ENCODE assay signal across 8 mouse cellular contexts in genomic region chrX:36329040-36329649, GRCm38 (mm10). TPM values are rescaled to one million over a fixed set of nuclear protein-coding genes. Genes with fewer than 3 reads are reported as not detected.
DNase-seq lines count a peak whose midpoint lies in the region; ATAC-seq and TF ChIP-seq lines count a peak whose summit lies in the region.

No protein-coding gene starts in this region.

- H3K27ac ChIP-seq in forebrain, embryonic 13.5 days, result no peak overlapping the region
- no peak overlapping the region for H3K27ac ChIP-seq in liver, embryonic 12.5 days
- no peak overlapping the region for H3K27ac ChIP-seq in neural tube, embryonic 12.5 days

- H3K36me3 ChIP-seq in forebrain, embryonic 13.5 days (ENCODE audit: poor library complexity, severe bottlenecking), result no peaks in the 10 kb centered on the region
- no peaks in the 10 kb centered on the region for H3K36me3 ChIP-seq in liver, embryonic 12.5 days
- H3K36me3 ChIP-seq in neural tube, embryonic 12.5 days, result no peaks in the 10 kb centered on the region

- H3K4me2 ChIP-seq in forebrain, embryonic 13.5 days, result peak overlapping the region; percentile 74
- peak overlapping the region; percentile 59 for H3K4me2 ChIP-seq in liver, embryonic 12.5 days
- H3K4me2 ChIP-seq in neural tube, embryonic 12.5 days (replicated peaks), result peak overlapping the region; percentile 83

- no peaks in the 10 kb centered on the region for H3K9me3 ChIP-seq in forebrain, embryonic 13.5 days (replicated peaks)
- H3K9me3 ChIP-seq in liver, embryonic 12.5 days (replicated peaks), result no peaks in the 10 kb centered on the region
- no peaks in the 10 kb centered on the region for H3K9me3 ChIP-seq in neural tube, embryonic 12.5 days

- DNase-seq in right cerebral cortex, postnatal 14 days, result peak; percentile 5
- DNase-seq in right cerebral cortex, adult 2 months (ENCODE audit: low spot score in 2 of 2), result no peak
- peak; percentile 21 for DNase-seq in brain, embryonic 14.5 days (ENCODE audit: low read depth)
- DNase-seq in induced T-regulatory cell, adult 2 months (ENCODE audit: low read depth), result peak; percentile 10
- DNase-seq in frontal cortex, postnatal 25 days (ENCODE audit: low spot score in 2 of 2), result no peak

- H3K9ac ChIP-seq in forebrain, embryonic 13.5 days, result peak overlapping the region; percentile 60
- no peak overlapping the region for H3K9ac ChIP-seq in liver, embryonic 12.5 days
- H3K9ac ChIP-seq in neural tube, embryonic 12.5 days, result peak overlapping the region; percentile 42

- no peaks in the 10 kb centered on the region for H3K27me3 ChIP-seq in forebrain, embryonic 13.5 days
- peaks cover 62% of the 10 kb centered on the region for H3K27me3 ChIP-seq in liver, embryonic 12.5 days (replicated peaks)
- H3K27me3 ChIP-seq in neural tube, embryonic 12.5 days (replicated peaks), result peaks cover 7% of the 10 kb centered on the region; the same call in 1 of the 2 replicates

- TF ChIP-seq POLR2A in brain, embryonic 14.5 days (IDR thresholded peaks at IDR 0.05; ENCODE audit: borderline replicate concordance, extremely low read depth, insufficient read depth, insufficient read length, poor library complexity, severe bottlenecking), result no peak

- 15% methylated on average over 46 of the region's 66 CpGs for WGBS in forebrain, embryonic 13.5 days
- 3% methylated on average over 30 of the region's 66 CpGs for WGBS in liver, embryonic 12.5 days (ENCODE audit: insufficient replicate concordance)
- 20% methylated on average over 61 of the region's 66 CpGs for WGBS in neural tube, embryonic 12.5 days

- peak; percentile 14 for ATAC-seq in forebrain, embryonic 13.5 days
- ATAC-seq in liver, embryonic 12.5 days, result no peak; the same call in 1 of the 2 replicates
- peak; percentile 40 for ATAC-seq in neural tube, embryonic 12.5 days (ENCODE audit: low FRiP score, low read depth)

- H3K4me3 ChIP-seq in forebrain, embryonic 13.5 days, result peak overlapping the region; percentile 49
- H3K4me3 ChIP-seq in liver, embryonic 12.5 days, result peak overlapping the region; percentile 44
- H3K4me3 ChIP-seq in neural tube, embryonic 12.5 days, result peak overlapping the region; percentile 41

- no peak for TF ChIP-seq CTCF in brain, embryonic 14.5 days (IDR thresholded peaks at IDR 0.05; ENCODE audit: borderline replicate concordance, extremely low read depth, insufficient read depth, insufficient read length)

- H3K4me1 ChIP-seq in forebrain, embryonic 13.5 days, result peaks cover 4% of the 10 kb centered on the region; the same call in 1 of the 2 replicates
- H3K4me1 ChIP-seq in liver, embryonic 12.5 days, result no peaks in the 10 kb centered on the region
- no peaks in the 10 kb centered on the region for H3K4me1 ChIP-seq in neural tube, embryonic 12.5 days

RNA-seq across cellular contexts. Expression of gene Lonrf3, which starts 1.0 kb away (rescaled TPM):
- polyA plus RNA-seq in brain, embryonic 14.5 days (2012; rRNA removed), result 1.2 and 1.7 TPM in 2 replicates
- polyA plus RNA-seq in forebrain, embryonic 13.5 days (2015; fragmentation: Nextera tagmentation; extraction: Ambion mirVana), result 1.2 and 1.4 TPM in 2 replicates
- 0.66 and 0.72 TPM in 2 replicates for polyA plus RNA-seq in liver, embryonic 12.5 days (2016; fragmentation: Nextera tagmentation; extraction: Ambion mirVana)
- polyA plus RNA-seq in neural tube, embryonic 12.5 days (2016; fragmentation: Nextera tagmentation; extraction: Ambion mirVana), result 0.74 and 1.1 TPM in 2 replicates

Comparison
In these comparisons a context has a peak if more than half of its experiments do, and no peak if none do; other contexts are left out.
1. DNase-seq: peak in right cerebral cortex, postnatal 14 days (single experiment), brain, embryonic 14.5 days (single experiment) and induced T-regulatory cell, adult 2 months (single experiment); none in right cerebral cortex, adult 2 months (0 of 2) and frontal cortex, postnatal 25 days (0 of 2).
2. Peak in every context shown above with its lines, with median percentiles within 50 percentile points of each other: H3K4me2 ChIP-seq and H3K4me3 ChIP-seq.